Mouse (Mus musculus) lung, embryonic 16.5 days (tissue): ENCODE results near the gene Gpr152. TPM values are rescaled to one million over a fixed set of nuclear protein-coding genes. Genes with fewer than 3 reads are reported as not detected.

Source experiments
- ATAC-seq: fragments of 200-750 bp; cut with Nextera tagmentation; 2 replicates; pipeline ENCODE4 v1.8.0; 2017; ENCODE audit warnings: low read depth, mild to moderate bottlenecking, moderate library complexity
- H3K27ac ChIP-seq: fragments of 300-500 bp; sonication (generic); 2 replicates; pipeline ENCODE4 v1.5.1; 2014; ENCODE audit warnings: mild to moderate bottlenecking, control low read depth, low read length
- H3K27me3 ChIP-seq: fragments of 300-500 bp; sonication (generic); 2 replicates; pipeline ENCODE4 v1.6.1; 2014; ENCODE audit warnings: low read depth, low read length, mixed read lengths; ENCODE audit not compliant: control insufficient read depth, insufficient read depth
- H3K36me3 ChIP-seq: fragments of 300-500 bp; sonication (generic); 2 replicates; pipeline ENCODE4 v1.6.1; 2014; ENCODE audit warnings: low read length; ENCODE audit not compliant: control insufficient read depth, insufficient read depth
- H3K4me1 ChIP-seq: fragments of 300-500 bp; sonication (generic); replicated peaks from 2 replicates; pipeline ENCODE4 v1.6.1; 2014; ENCODE audit warnings: low read length, mixed read lengths; ENCODE audit not compliant: control insufficient read depth, insufficient read depth
- H3K4me2 ChIP-seq: fragments of 300-500 bp; sonication (generic); 2 replicates; pipeline ENCODE4 v1.6.1; 2014; ENCODE audit warnings: low read depth, low read length, control low read depth
- H3K4me3 ChIP-seq: fragments of 300-500 bp; sonication (generic); 2 replicates; pipeline ENCODE4 v1.5.1; 2014; ENCODE audit warnings: mild to moderate bottlenecking, low read length, control low read depth
- H3K9ac ChIP-seq: fragments of 300-500 bp; sonication (generic); 2 replicates; pipeline ENCODE4 v1.6.1; 2014; ENCODE audit warnings: low read length, control low read depth
- H3K9me3 ChIP-seq: fragments of 300-500 bp; sonication (generic); 2 replicates; pipeline ENCODE4 v1.6.1; 2016; ENCODE audit warnings: low read length; ENCODE audit not compliant: control insufficient read depth
- WGBS: fragments of 180-500 bp; shearing (Covaris S2); extraction: QIAGEN DNeasy Blood & Tissue Kit; methylation state at CpG from one replicate; pipeline ENCODE4 v1.1.7; 2014; 5-methylcytosine and 5-hydroxymethylcytosine counted together
- polyA plus RNA-seq: library from polyadenylated mRNA; unstranded; fragments of >200 nt; fragmentation: Nextera tagmentation; extraction: Ambion mirVana; gene quantifications from 2 replicates; pipeline ENCODE4 v1.2.1, GENCODE M21; 2015

Gpr152 gene
- polyA plus RNA-seq, 1 experiment from 2014 or later: not detected

GRCm38 (mm10) chr19:4156771-4157170, 17.2 kb downstream of the Gpr152 start:
- no peak for ATAC-seq
- H3K36me3 ChIP-seq: peaks cover 33% of the 10 kb centered on the region
- 82% methylated on average over 12 of the region's 12 CpGs for whole genome bisulfite sequencing

GRCm38 (mm10) chr19:4159049-4159448, 19.5 kb downstream of the Gpr152 start:
- Histone ChIP-seq H3K9me3 (no peaks in the 10 kb centered on the region), H3K4me1 (peaks cover 12% of the 10 kb centered on the region), H3K4me3 (no peak overlapping the region), H3K27ac (no peak overlapping the region), H3K9ac (no peak overlapping the region), H3K36me3 (peaks cover 30% of the 10 kb centered on the region), H3K27me3 (no peaks in the 10 kb centered on the region), H3K4me2 (no peak overlapping the region)
- WGBS: 93% methylated on average over 8 of the region's 8 CpGs
- ATAC-seq: no peak

More at GRCm38 (mm10) chr19:4156771-4157170, 17.2 kb downstream of the Gpr152 start:
- H3K4me3 ChIP-seq: no peak overlapping the region
- no peak overlapping the region for H3K4me2 ChIP-seq
- H3K4me1 ChIP-seq: no peaks in the 10 kb centered on the region
- no peak overlapping the region for H3K9ac ChIP-seq
- H3K9me3 ChIP-seq: no peaks in the 10 kb centered on the region
- no peak overlapping the region for H3K27ac ChIP-seq
- no peaks in the 10 kb centered on the region for H3K27me3 ChIP-seq

- H3K4me1 ChIP-seq: peaks cover 12% of the 10 kb centered on the region
- no peaks in the 10 kb centered on the region for H3K27me3 ChIP-seq
Observed at GRCm38 (mm10) chr19:4162646-4163542, 23.3 kb downstream of the Gpr152 start, which contains the start of gene Rps6kb2. Rps6kb2 (minus strand) TSS chr19:4163354.

GRCm38 (mm10) chr19:4163543-4163887, 23.9 kb downstream of the Gpr152 start:
- peak overlapping the region; percentile 69 for H3K27ac ChIP-seq
- peak overlapping the region; percentile 99 for H3K4me2 ChIP-seq
- H3K9ac ChIP-seq: peak overlapping the region; percentile 89
- peaks cover 12% of the 10 kb centered on the region for H3K4me1 ChIP-seq
- ATAC-seq: peak; percentile 9; the same call in 1 of the 2 replicates
- WGBS: 35% methylated on average over 4 of the region's 4 CpGs
- H3K4me3 ChIP-seq: peak overlapping the region; percentile 84
- H3K9me3 ChIP-seq: no peaks in the 10 kb centered on the region
- H3K36me3 ChIP-seq: peaks cover 13% of the 10 kb centered on the region; the same call in 1 of the 2 replicates
- no peaks in the 10 kb centered on the region for H3K27me3 ChIP-seq

More at GRCm38 (mm10) chr19:4162646-4163542, 23.3 kb downstream of the Gpr152 start, which contains the start of gene Rps6kb2:
- Histone ChIP-seq H3K4me2 (peak within 1 kb of the TSS; percentile 99), H3K9ac (peak within 1 kb of the TSS; percentile 89), H3K4me3 (peak within 1 kb of the TSS; percentile 84), H3K27ac (peak within 1 kb of the TSS; percentile 69), H3K9me3 (no peaks in the 10 kb centered on the region), H3K36me3 (peaks cover 18% of the 10 kb centered on the region)
- WGBS: 5% methylated on average over 40 of the region's 42 CpGs
- peak; percentile 93 for ATAC-seq

GRCm38 (mm10) chr19:4164100-4164499, 24.5 kb downstream of the Gpr152 start:
- Histone ChIP-seq H3K9me3 (no peaks in the 10 kb centered on the region), H3K27ac (no peak overlapping the region), H3K9ac (no peak overlapping the region), H3K4me1 (peaks cover 12% of the 10 kb centered on the region), H3K4me2 (no peak overlapping the region), H3K36me3 (peaks cover 10% of the 10 kb centered on the region; the same call in 1 of the 2 replicates), H3K4me3 (no peak overlapping the region), H3K27me3 (no peaks in the 10 kb centered on the region)
- no peak for ATAC-seq
- WGBS: 76% methylated on average over 3 of the region's 3 CpGs

GRCm38 (mm10) chr19:4164721-4165120, 25.1 kb downstream of the Gpr152 start:
- Histone ChIP-seq H3K4me3 (no peak overlapping the region), H3K9ac (no peak overlapping the region), H3K9me3 (no peaks in the 10 kb centered on the region), H3K36me3 (peaks cover 10% of the 10 kb centered on the region; the same call in 1 of the 2 replicates), H3K27me3 (no peaks in the 10 kb centered on the region), H3K27ac (no peak overlapping the region), H3K4me2 (no peak overlapping the region), H3K4me1 (peaks cover 12% of the 10 kb centered on the region)
- ATAC-seq: no peak
- 73% methylated on average over 2 of the region's 2 CpGs for WGBS

GRCm38 (mm10) chr19:4166678-4167476, 27.3 kb downstream of the Gpr152 start:
- WGBS: 64% methylated on average over 9 of the region's 9 CpGs
- Histone ChIP-seq H3K9me3 (no peaks in the 10 kb centered on the region), H3K4me3 (no peak overlapping the region), H3K27ac (no peak overlapping the region), H3K4me1 (peaks cover 25% of the 10 kb centered on the region), H3K36me3 (no peaks in the 10 kb centered on the region), H3K9ac (no peak overlapping the region), H3K27me3 (no peaks in the 10 kb centered on the region), H3K4me2 (no peak overlapping the region)
- no peak for ATAC-seq

- peak overlapping the region; percentile 70 for H3K4me2 ChIP-seq
- H3K27me3 ChIP-seq: no peaks in the 10 kb centered on the region
- peaks cover 14% of the 10 kb centered on the region for H3K4me1 ChIP-seq
- under 1% methylated on average over 43 of the region's 43 CpGs for WGBS
- H3K9ac ChIP-seq: peak overlapping the region; percentile 82
- H3K9me3 ChIP-seq: no peaks in the 10 kb centered on the region
- peak overlapping the region; percentile 49 for H3K4me3 ChIP-seq
- peak; percentile 96 for ATAC-seq
- peak overlapping the region; percentile 77 for H3K27ac ChIP-seq
- no peaks in the 10 kb centered on the region for H3K36me3 ChIP-seq
Observed at GRCm38 (mm10) chr19:4169378-4169784, 29.8 kb downstream of the Gpr152 start.

- Histone ChIP-seq H3K9me3 (no peaks in the 10 kb centered on the region), H3K4me3 (peak overlapping the region; percentile 49), H3K27ac (peak overlapping the region; percentile 77), H3K9ac (peak overlapping the region; percentile 82), H3K4me2 (peak overlapping the region; percentile 70), H3K36me3 (no peaks in the 10 kb centered on the region), H3K27me3 (no peaks in the 10 kb centered on the region), H3K4me1 (peaks cover 14% of the 10 kb centered on the region)
- peak; percentile 58 for ATAC-seq
- WGBS: 5% methylated on average over 27 of the region's 27 CpGs
Observed at GRCm38 (mm10) chr19:4169810-4170209, 30.2 kb downstream of the Gpr152 start.
